Mouse (Mus musculus): ENCODE measurements around the gene Cntrob. TPM values are rescaled to one million over a fixed set of nuclear protein-coding genes. Genes with fewer than 3 reads are reported as not detected.

Gene Cntrob
- 10 to 100 TPM; 12.0 to 12.9 TPM for total RNA-seq (2021)
- long read RNA-seq, experiment 1, partial matches to known transcripts = 2 of 9 reads
- long read RNA-seq, experiment 1, other reads (novel, unspliced or antisense) = 4 of 9 reads
- long read RNA-seq, experiment 2, transcript Cntrob-201 (19 exons, 3,861 nt) = major isoform, 13 of 20 reads
- long read RNA-seq, experiment 2, partial matches to known transcripts = 0 of 20 reads
- long read RNA-seq, experiment 2, other reads (novel, unspliced or antisense) = 7 of 20 reads

DNA sequence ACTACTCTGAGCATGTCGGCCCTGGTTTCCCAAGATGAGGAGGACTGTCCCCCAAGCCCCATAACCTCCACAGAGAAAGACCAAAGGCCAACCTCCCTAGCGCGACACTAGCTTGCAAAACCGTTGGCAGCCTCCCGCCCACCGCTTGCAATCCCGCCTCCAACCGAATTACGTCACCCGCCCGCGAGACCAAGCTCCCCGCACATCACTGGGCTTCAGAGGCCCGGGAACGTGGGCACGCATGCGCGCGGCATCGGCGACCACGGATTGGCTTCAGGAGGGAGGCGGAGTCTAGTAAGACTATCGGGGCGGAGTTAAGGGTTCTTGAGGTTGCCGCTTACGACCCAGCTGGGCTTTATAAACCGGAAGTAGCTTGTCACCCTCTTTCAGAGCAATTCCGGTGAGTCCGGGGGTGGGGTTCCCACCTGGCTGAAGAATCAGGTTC is at the start of gene Cntrob, which contains the start of gene Trappc1:
Gene Cntrob, minus strand, starts transcription at position 109 of the 445 bp plus-strand sequence.
Gene Trappc1, plus strand, starts transcription at position 314 of the 445 bp plus-strand sequence.
- DNase-seq (ENCODE audit: low spot score in 2 of 2) = peak; percentile 98 to 99

DNA sequence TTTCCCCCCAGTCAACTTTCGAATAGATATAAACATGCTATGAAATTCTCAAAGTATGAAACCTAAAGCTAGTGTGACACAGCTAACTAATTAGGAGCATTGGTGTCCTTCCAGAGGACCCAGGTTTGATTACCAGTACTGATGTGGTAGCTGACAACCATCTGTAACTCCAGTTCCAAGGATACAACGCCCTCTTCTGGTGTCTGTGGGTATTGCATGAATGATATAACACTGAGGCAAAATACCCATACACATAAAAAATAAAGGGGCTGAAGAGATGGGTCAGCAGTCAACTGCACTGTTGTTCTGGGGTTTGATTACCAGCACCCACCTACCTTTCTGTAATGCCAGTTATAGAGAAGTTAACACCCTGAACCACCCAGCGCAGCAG is 49.2 kb upstream of the Cntrob start:
- no peak for DNase-seq (ENCODE audit: low spot score in 2 of 2)

DNA sequence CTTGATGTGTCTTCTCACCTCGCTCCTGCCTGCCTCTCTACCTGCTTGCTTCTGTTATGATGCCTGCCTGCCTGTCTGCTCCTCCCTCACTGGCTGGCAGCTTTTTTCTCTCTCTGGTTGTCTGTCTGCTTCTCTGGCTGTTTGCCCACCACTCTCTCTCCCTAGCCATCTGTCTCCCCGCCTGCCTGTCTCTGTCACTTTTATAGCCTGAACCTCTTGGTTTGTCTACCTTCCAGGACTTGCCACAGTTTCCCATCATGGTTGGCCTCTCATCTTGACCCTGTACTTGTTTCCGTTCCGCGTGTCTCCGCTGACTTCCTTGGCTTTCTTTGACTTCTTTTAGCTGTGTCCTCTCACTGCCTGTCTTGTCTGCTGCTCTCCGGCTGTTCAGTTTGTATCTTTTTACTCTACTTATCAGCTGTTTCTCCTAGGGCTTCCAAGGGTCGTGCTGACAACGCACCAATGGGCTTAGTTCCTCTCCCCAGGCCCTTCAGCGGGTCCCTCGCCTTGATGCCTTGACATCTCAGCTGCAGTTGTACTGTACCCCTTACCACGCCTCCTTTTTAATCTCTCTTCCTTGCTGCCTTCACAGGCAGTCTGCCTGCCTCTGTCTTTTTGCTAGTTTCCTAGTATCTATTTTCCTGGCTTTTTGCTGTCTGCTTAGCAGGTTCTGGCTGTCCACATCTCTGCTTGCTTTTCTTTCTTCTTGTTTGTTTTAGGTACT is 48.6 kb upstream of the Cntrob start:
- DNase-seq (ENCODE audit: low spot score in 2 of 2) = no peak

DNA sequence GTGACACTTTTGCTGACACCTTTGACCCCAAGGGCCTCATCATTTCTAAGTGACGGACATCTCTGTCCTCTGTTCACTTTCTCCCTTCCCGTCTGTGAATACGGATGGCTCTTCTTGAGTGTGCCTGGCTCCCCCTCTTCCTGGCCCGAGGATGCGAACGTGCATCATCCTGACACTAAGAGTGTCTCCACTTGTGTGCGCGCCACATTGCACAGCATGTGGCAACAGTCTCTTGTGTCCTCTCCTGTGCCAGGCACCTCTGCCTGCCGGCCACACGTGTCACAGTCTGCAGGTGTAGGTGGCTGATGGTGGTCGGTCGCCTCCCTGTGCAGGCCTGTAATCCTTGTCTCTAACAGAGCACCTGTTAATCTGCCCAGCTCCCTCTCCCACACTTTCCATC is 48.0 kb upstream of the Cntrob start:
- no peak for DNase-seq (ENCODE audit: low spot score in 2 of 2)

DNA sequence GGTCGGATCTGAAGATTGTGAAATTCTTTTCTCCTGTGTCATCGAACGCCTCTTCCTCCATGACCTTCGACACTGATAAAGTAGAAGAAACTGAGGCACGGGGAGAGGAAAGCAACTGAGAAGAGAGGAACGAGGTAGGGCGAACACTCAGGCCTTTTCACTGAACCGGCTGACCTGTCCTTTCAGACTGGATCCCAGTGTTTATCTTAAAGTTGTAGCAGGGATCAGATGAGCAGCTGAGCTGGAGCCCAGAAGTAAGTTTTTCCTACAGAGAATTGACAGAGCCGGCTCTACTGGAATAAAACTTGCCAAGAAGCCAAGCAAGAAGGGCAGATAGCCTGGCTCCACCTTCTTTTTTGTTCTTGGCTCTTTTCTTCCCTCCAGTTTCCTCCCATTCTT is 47.2 kb upstream of the Cntrob start:
- no peak for DNase-seq (ENCODE audit: low spot score in 2 of 2)

DNA sequence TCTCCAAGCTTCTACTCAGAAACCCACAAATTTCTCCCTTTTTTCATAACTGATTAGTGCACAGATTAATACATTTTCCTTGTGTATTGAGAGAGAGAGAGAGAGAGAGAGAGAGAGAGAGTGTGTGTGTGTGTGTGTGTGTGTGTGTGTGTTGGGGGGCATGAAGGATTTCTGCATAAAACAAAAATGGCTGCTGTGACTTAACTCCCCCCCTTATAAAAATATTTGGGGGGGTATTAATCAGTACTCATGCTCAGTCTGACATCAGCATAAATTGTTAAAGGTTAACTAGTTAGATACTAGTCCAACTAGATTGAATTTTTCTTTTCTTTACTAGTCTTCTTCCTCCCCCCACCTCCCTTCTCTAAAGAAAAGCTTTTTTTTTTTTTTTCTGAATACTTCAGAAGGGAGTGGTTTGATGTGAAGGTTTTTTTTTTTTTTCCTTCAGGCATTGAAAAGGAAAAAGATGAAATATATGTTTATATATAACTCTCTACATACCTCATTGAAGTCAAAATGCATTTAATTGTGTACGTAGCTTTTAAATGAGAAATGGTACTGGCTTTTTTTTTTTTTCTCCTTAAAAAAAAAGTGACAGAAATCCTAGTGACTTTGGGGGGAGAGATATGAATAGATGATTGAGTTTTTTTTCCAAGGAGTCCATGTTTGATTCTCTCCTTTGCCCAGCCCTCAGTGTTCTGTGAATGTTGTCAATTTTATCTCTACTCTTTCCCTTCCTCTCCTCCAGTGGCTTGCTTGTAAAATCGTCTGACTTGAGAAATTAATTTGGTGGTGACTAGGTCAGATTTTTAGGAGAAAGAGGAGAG is 46.6 kb upstream of the Cntrob start:
- no peak for DNase-seq (ENCODE audit: low spot score in 2 of 2)

DNA sequence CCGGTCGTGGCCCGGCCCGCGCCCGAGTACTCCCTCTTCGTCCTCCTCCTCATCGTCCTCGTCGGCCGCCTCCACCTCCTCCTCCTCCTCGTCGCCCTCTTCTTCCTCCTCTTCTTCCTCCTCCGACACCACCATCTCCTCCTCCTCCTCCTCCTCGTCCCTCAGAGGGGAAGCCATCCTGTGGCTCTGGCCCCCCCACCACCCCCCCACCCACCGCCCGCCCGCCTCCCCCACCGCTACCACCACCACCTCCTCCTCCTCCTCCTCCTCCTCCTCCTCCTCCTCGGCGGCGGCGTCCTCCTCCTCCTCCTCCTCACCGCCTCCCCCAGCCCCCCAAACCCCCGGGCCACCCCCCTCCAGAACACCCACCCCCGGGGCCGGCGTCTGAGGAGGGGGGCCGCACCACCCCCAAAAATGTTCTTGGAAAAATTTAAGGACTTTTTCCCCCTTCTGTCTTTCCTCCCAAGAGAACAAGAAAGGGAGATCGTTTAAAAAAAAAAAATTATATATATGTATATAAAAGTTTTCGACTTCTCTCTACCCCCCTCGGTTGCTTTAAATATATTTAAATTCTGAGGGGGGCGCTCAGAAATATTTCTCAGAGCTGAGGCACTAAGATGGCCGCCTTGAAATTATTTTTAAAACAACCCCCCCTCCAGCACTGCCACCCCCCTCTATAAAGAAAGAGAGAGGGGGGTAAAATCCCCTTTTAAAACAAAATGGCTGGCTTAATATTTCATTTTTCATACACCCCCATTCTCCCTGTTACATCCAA is 45.8 kb upstream of the Cntrob start, which contains the start of gene Chd3:
Gene Chd3, minus strand, starts transcription at position 192 of the 775 bp plus-strand sequence.
- DNase-seq (ENCODE audit: low spot score in 2 of 2) = no peak

DNA sequence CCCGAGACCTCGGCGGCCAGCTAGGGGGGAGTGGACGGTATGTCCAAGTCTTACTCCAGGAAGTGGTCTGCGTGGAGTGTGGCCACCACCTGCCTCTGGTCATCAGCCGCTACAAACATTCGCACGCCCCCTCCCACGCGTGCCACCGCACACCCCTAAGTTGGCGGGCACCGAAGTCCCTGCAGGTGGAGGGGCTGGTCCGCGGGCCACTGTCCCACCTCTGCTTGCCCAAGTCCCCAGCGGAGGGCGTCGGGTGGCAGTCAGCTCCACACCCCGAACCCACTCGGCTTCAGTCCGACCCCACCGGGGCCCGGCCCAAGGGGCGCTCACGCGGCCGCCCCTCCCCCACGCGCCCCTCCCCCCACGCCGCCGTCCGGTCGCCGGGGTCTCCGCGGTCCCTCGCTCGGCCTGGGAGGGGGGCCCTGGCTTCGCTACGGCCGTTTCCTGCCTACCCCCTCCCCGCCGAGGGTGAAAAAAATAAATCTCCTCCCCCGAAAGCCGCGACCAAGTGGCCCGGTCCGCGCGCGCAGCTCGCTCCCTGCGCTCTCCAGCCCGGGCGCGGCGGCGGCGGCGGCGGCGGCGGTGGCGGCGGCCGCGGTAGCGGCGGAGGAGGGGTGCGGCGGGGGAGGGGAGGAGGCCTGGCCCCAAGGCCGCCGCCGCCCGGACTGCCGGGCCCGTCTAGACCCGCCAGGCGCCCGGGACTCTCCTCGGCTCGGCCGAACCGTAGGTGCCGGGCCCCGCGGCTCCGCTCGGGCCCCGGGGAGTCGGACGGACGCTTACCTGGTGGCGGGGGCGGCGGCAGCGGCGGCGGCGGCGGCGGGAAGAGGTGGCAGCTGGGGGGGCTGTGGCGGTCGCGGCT is 45.0 kb upstream of the Cntrob start:
- DNase-seq (ENCODE audit: low spot score in 2 of 2) = no peak

DNA sequence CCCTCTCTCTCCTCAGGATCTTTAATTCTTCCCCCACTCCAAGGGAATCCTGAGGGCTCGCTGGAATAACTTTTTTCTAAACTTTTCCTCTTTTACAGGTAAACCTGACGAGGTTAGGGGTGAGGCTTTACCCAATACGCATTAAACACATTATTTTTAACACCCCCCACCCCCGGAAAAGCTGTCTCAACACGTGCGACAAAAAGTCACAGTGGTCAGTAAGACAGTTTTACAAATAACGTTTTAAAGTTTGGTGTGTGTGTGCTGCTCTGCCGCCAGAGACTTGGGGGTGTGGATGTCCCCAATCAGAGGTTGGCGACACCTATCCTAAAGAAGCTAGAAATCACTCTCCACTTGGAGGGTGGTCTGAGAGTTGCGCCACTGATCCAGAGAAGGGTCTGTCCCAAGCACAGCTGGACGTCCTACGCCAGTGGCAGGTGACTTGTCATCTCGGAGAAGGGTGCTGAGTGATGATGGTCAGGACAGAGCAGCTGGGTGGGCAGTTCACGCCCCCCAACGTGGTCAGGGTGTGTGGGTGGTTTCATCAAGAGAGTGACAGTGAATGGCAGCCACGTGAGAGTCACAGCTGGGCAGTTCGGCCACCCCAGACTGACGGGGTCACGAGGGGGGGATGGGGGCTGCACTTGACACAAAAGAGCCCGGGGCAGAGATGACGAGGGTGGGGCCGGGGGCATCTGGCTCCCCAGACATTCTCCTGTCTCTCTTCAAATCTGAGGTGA is 44.2 kb upstream of the Cntrob start:
- no peak for DNase-seq (ENCODE audit: low spot score in 2 of 2)

DNA sequence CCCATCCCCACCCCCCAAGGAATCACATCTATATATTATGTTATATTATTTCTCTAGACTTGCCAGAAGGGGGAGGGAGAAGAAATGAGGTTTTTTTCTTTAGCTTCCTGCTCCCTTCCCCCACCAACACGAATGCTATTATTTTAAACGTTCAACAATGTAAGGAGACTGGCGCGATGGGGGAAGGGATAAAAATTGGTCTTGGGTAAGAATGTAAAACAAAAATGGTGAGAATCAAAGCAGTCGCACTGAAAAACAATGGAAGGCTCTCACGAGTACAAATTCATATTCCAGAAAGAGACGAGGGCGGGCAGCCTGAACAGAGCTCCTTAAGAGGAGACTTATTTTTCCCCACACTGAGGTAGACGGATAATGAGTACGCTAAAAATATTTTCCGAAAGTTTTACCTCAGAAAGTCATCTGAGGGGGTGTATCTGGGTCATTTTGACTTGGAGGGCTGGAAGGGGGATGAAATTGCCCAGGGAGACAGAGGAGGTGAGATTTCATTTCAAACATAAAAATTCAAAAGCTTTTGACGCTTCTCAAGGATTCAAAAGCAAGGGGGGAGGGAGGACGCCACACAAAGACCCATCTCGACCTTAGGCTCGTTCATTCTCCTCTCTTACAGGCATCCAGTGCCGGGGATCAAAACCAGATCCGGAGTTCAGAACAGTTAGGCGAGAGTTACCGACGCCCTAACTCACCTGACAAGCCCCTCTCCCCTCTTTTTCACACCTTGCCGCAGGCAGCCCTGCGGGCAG is 43.5 kb upstream of the Cntrob start:
- DNase-seq (ENCODE audit: low spot score in 2 of 2) = no peak

DNA sequence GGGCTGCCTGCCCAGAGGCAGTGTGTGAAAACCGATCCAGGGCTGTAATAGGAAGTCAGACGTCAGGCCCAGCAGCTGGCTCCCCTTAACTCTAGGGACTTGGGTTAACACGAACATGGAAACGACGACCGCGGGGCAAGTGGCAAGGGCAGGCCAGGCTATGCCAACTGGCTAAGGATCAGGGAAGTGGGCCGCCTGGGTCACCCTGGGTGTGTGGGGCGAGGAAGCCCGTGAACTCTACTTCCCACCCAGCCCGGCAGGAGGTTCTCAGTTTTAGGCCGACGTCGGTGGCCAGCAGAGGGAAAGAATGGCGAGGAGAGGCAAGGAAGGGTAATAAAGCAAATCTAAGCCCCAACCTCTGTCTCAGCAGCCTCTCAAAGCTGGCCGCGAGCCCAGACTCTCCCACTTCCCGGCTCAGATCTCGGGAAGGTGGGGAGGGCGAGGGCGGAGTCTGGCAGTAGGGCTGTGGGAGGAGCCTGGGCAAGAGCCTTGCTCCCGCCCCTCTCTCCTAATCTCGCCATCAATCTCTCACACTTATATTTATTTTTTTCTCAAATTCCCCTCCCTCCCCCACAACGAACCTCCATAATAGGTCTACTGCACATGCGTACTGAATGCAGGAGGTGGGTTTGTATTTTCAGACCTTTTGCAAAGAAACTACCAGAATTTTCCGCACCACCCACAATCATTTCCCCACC is 42.7 kb upstream of the Cntrob start:
- DNase-seq (ENCODE audit: low spot score in 2 of 2) = peak; percentile 94 to 97

DNA sequence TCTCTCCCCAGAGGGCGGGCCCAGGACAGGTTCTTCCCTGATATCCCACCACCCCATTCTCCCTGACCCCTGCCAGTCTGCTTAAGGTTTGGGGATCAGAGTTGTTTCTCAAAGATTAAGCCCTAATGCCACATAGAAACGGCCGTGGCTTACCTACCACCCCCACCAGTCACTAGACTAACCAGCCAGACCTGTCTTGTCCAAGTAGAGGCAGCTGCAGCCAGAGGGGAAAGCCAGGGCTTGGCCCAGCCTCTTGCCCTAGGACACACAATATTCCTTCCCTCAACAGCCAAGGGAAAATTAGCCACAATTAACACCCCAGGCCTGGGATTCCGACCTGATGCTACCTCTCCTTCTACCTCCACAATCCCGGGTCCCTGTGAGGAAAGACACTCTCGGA is 42.1 kb upstream of the Cntrob start:
- no peak for DNase-seq (ENCODE audit: low spot score in 2 of 2)

DNA sequence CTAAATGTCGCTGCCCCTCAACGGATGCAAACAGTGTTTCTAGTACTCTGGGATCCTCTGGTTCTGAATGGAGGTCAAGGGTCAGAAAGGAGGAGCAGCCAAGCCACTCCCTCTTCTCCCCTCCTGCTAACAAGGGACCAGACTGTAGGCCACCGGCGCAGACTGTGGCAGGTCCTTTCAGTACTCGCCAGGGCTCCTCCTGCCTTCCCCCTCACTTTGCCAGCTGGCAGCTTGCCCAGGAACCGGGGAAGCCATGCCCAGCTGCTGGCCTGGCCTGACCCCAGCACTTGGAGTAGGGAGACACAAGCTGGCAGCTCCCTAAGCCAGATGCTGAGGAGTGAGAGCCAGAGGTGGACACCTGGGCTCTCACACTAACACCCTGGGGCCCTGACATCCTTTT is 41.3 kb upstream of the Cntrob start:
- DNase-seq (ENCODE audit: low spot score in 2 of 2) = peak; percentile 96 to 98

DNA sequence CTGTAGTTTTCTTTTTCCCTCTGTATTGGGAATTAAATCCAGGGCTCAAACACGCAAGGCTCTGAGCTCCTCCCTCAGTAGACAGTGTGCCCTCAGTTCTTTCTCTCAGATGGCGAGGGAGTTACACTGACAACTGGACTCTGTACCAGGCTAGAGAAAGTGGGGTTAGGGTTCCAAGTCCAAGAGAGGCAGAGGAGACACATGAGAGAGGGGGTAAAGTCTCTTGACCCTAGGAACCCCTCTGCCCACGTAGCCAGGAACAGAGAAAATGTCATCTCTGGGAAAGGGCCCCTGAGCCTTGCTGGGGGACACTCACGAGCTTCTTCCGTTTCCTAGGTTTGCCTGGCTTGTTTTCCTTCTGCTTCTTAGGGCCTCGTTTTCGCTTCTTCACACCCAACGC is 40.8 kb upstream of the Cntrob start:
- no peak for DNase-seq (ENCODE audit: low spot score in 2 of 2)

DNA sequence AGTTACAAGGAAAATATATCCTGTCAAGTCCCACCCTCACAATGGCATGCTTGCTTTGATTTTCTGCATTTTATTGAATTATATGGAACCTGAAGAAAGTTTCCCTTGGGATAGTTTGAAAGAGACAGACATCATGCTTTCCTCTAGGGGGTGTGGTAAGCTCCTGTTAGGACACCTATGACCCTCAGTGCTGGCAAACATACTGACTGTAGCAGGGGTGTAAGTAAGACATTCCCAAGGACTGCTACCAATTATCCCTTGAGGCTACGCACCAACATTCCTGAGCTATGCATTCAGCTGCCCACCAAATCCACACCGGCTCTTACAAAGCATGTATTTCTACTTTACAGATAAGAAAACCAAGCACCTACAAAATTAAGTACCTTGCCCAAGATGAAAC is 38.9 kb upstream of the Cntrob start:
- no peak for DNase-seq (ENCODE audit: low spot score in 2 of 2)

DNA sequence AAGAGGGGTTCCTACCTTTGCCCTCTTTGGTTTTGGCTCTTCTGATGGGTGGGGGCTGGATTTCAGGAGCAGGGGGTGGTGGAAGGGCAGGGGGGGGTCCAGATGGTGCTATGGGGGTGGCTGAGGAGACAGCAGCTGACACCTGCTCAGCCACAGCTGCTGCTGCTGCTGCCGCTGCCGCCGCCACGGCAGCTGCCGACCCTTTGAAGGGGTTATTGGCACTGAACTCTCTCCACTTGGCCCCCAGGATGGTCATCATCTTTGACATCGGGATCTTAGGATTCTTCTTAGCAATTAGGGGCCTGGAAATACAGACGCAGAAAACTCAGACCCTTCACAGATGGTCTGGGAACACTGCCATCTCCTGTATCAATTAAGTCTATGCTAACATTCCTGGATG is 38.4 kb upstream of the Cntrob start:
- DNase-seq (ENCODE audit: low spot score in 2 of 2) = no peak

DNA sequence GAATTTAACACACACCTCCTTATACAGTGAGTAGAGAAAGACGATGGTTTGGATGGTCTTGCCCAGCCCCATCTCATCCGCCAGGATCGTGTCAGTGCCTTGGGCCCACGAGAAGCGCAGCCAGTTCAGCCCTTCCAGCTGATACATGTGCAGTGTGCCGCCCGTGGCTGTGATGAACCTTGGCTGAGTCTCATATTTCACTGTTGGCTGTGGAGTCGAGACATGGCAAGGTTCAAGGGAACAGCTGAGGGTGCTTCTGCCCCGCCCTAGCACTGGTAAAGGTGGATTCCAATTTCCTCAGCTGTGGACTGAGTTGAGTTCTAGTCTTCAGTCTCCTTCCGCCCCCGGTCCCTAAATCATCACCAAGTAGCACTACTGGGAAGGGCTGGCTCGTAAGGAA is 34.1 kb upstream of the Cntrob start:
- no peak for DNase-seq (ENCODE audit: low spot score in 2 of 2)

DNA sequence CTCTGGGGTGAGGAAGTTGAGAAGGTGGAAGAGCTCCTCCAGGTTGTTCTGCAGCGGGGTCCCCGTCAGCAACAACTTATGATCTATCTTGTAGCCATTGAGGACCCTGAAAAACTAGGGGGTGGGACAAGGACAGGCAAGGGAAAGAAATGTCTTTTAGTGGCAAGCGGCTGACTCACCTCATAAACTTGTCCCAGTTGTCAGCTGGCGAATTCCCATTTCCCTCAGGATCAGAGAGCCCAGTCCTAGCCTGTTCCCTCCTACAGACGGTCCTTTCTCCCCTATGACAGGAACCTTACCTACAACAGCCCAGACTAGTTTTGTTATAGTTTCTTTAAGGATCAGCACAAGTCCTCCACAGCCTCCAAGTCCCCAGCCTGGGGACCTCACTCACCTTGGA is 33.0 kb upstream of the Cntrob start:
- DNase-seq (ENCODE audit: low spot score in 2 of 2) = no peak

All from gastrocnemius, postnatal 4 days (tissue).